Mouse (Mus musculus) right cerebral cortex, postnatal 10 days (tissue): ENCODE measurements around the gene Grpel1.

Source experiments
- DNase-seq, 2 experiments: peaks; one replicate each; pipeline ENCODE4 v3.0.0; 2021; ENCODE audit warnings: low spot score in 2 of 2

Grpel1 gene

DNA sequence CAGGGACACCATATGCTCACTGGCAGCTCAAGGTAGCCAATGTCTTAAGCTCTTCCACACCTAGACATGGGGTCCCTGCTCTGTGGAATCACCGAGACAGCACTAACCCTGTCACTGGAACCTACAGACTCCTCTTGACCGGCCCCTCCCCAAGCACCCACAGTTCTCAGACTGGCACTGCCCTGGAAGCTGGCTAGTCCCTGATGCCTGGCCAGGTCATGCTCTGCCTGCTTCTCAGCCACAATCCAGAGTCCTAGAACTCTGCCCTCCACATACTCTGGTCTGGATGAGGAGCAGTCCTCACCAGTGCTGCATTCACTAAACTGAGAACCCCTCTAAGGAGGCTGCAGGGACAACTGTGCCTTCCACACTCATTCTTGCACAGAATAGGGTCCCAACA, 46.2 kb downstream of the Grpel1 start:
- no peak for DNase-seq

DNA sequence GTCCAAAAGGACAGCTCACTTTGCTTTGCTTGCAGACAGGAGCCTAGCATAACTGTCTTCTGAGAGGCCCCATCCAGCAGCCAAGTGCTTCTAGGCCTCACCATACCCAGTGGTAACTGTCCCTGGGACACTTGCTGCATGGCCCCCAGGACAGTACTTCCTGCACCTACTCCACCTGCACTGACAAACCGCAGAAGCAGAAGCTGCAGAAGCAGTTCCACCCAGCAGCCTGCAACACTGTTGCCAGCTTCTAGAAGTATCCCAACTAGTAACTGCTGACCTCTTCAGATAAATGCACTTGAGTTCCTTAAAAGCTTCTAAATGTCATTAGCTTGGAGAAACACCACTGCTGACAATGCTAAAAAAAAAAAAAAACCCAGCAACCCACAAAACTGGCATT, 50.3 kb downstream of the Grpel1 start:
- peak in 1 of 2 experiments; percentile 45 for DNase-seq

GRCm38 (mm10) chr5:36515558-36515957, 50.8 kb downstream of the Grpel1 start:
- DNase-seq = no peak

- no peak for DNase-seq
Measured at GRCm38 (mm10) chr5:36517596-36517995, 52.8 kb downstream of the Grpel1 start.

DNA sequence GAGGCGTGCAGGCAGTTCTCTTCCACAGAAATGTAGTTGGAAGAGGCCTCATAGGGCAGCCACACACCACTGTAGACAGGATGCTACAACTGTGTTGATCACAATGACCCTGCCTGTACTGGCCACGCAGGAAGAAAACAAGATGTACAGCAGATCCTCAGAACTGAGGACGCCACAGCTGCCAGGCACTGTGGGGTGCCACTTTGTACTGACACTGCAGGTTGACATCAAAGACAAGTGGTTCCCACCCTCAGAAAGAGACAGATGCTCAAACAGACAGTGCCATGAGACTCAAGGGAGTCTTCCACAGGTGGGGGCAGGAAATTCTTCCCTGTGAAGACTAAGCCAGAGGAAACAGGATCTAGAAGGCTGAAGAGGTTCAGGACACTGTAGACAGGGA, 55.0 kb downstream of the Grpel1 start:
- DNase-seq = no peak

- no peak for DNase-seq
Measured at GRCm38 (mm10) chr5:36522782-36523181, 58.0 kb downstream of the Grpel1 start.

DNA sequence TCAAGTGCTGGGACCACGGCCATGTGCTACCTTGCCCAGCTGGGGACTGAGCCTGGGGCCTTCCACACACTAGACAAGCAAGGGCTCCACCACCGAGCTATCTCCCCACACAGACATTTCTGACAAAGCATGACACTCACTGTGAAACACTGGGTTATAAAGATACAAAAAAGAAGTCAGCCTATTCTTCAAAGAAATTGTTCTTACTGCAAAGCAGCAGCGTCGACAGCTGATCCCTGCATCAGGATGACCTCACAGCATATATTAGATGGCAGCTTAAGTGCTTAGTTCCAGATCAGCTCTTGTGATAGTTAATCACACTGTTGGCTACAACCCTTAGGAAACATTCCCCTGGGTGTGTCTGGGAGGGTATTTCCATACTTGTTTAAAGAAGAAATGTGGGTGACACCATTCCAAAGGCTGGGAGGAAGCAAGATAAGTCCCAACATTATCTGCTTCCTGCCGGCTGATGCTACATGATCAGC, 58.5 kb downstream of the Grpel1 start:
- DNase-seq = no peak
